Mouse (Mus musculus) liver, embryonic 14.5 days (tissue): ENCODE results near the gene Ddn. TPM values are rescaled to one million over a fixed set of nuclear protein-coding genes. Genes with fewer than 3 reads are reported as not detected.

Experiments
- ATAC-seq: fragments of 200-750 bp; cut with Nextera tagmentation; 2 replicates; pipeline ENCODE4 v1.8.0; 2017; ENCODE audit warnings: moderate number of reproducible peaks, mild to moderate bottlenecking, moderate library complexity; ENCODE audit not compliant: insufficient read depth
- DNase-seq, 3 experiments: peaks; one replicate each; pipeline ENCODE4 v3.0.0-alpha.2; 2012 to 2013; ENCODE audit warnings: low read depth in 3 of 3, low spot score in 3 of 3
- H3K27ac ChIP-seq: fragments of 300-500 bp; sonication (generic); 2 replicates; pipeline ENCODE4 v1.5.1; 2014; ENCODE audit warnings: moderate library complexity, mild to moderate bottlenecking, control low read depth, inconsistent platforms
- H3K27me3 ChIP-seq: fragments of 300-500 bp; sonication (generic); 2 replicates; pipeline ENCODE4 v1.6.1; 2014; ENCODE audit warnings: mild to moderate bottlenecking, low read length, moderate library complexity; ENCODE audit not compliant: control insufficient read depth, insufficient read depth
- H3K36me3 ChIP-seq: fragments of 300-500 bp; sonication (generic); replicated peaks from 2 replicates; pipeline ENCODE4 v1.6.1; 2014; ENCODE audit warnings: low read depth; ENCODE audit not compliant: control insufficient read depth, insufficient read depth
- H3K4me1 ChIP-seq, 2 experiments: fragments of 200-500 bp in 1 of 2; fragments of 300-500 bp in 1 of 2; sonication (generic) in 1 of 2; replicated peaks; 2 replicates each; pipeline ENCODE4 v1.6.1; 2012 to 2014; ENCODE audit warnings: antibody characterized with exemption in 1 of 2, inconsistent platforms in 1 of 2, low read length in 1 of 2; ENCODE audit not compliant: control insufficient read depth in 2 of 2, insufficient read depth in 2 of 2
- H3K4me2 ChIP-seq: fragments of 300-500 bp; sonication (generic); 2 replicates; pipeline ENCODE4 v1.6.1; 2014; ENCODE audit warnings: low read depth, mild to moderate bottlenecking, control low read depth, moderate library complexity
- H3K4me3 ChIP-seq, 2 experiments: fragments of 200-500 bp in 1 of 2; fragments of 300-500 bp in 1 of 2; sonication (generic) in 1 of 2; 2 replicates each; pipeline ENCODE4 v1.5.1; 2012 to 2014; ENCODE audit warnings: low read depth in 2 of 2, low read length in 2 of 2, mild to moderate bottlenecking in 2 of 2, control low read depth in 1 of 2, inconsistent platforms in 1 of 2, moderate library complexity in 1 of 2; ENCODE audit not compliant: insufficient read depth in 1 of 2
- H3K9ac ChIP-seq: fragments of 300-500 bp; sonication (generic); replicated peaks from 2 replicates; pipeline ENCODE4 v1.6.1; 2014; ENCODE audit warnings: mild to moderate bottlenecking, control low read depth, moderate library complexity
- H3K9me3 ChIP-seq: fragments of 300-500 bp; sonication (generic); 2 replicates; pipeline ENCODE4 v1.6.1; 2016; ENCODE audit warnings: low read length, mixed read lengths; ENCODE audit not compliant: control insufficient read depth
- CTCF ChIP-seq: IDR thresholded peaks from 2 replicates; pipeline ENCODE4 v1.5.1; 2016; ENCODE audit warnings: antibody characterized with exemption, low read depth, control low read depth
- EP300 ChIP-seq: IDR thresholded peaks from 2 replicates; pipeline ENCODE4 v1.6.1; 2016; ENCODE audit warnings: antibody characterized with exemption, low read depth
- WGBS: fragments of 180-500 bp; shearing (Covaris S2); extraction: QIAGEN DNeasy Blood & Tissue Kit; methylation state at CpG from one replicate; pipeline ENCODE4 v1.1.7; 2014; ENCODE audit not compliant: insufficient replicate concordance; 5-methylcytosine and 5-hydroxymethylcytosine counted together
- polyA plus RNA-seq, 2 experiments: library from polyadenylated mRNA; depleted of rRNA in 1 of 2; stranded (reverse) in 1 of 2; unstranded in 1 of 2; fragments of >200 nt; fragmentation: Nextera tagmentation in 1 of 2; extraction: Ambion mirVana in 1 of 2; gene quantifications; 2 replicates each; pipeline versions ENCODE4 v1.2.1 to v1.2.3; 2012 to 2014

Ddn gene
- polyA plus RNA-seq, 2 experiments = 0.03 TPM; not detected in 1

GRCm38 (mm10) chr15:98805324-98806040 is 3.8 kb downstream of the Ddn start:
- ATAC-seq = no peak
- no peak for DNase-seq
- H3K4me1 ChIP-seq = no peaks in the 10 kb centered on the region; a peak in 1 of 4 replicates
- H3K9me3 ChIP-seq = no peaks in the 10 kb centered on the region
- TF ChIP-seq EP300 = no peak
- TF ChIP-seq CTCF = peak; percentile 74
- no peaks in the 10 kb centered on the region for H3K36me3 ChIP-seq
- H3K4me2 ChIP-seq = peak overlapping the region; percentile 56
- no peak overlapping the region for H3K27ac ChIP-seq
- H3K4me3 ChIP-seq = peak overlapping the region in 1 of 2 experiments; percentile 34; a peak in 2 of 4 replicates
- under 1% methylated on average over 64 of the region's 64 CpGs for WGBS
- no peak overlapping the region for H3K9ac ChIP-seq
- H3K27me3 ChIP-seq = peaks cover 95% of the 10 kb centered on the region

- peak in 1 of 3 experiments; percentile 54 for DNase-seq
- Histone ChIP-seq H3K4me1 (no peaks in the 10 kb centered on the region; a peak in 1 of 4 replicates), H3K36me3 (no peaks in the 10 kb centered on the region), H3K27me3 (peaks cover 99% of the 10 kb centered on the region), H3K4me2 (peak overlapping the region; percentile 13; the same call in 1 of the 2 replicates), H3K4me3 (no peak overlapping the region), H3K27ac (no peak overlapping the region), H3K9me3 (no peaks in the 10 kb centered on the region), H3K9ac (no peak overlapping the region)
- ATAC-seq = peak; percentile 21; the same call in 1 of the 2 replicates
- WGBS = under 1% methylated on average over 32 of the region's 32 CpGs
- TF ChIP-seq EP300 (no peak), CTCF (peak; percentile 89)
Measured at GRCm38 (mm10) chr15:98804054-98804453, 5.2 kb downstream of the Ddn start.

GRCm38 (mm10) chr15:98802926-98803325 is 6.4 kb downstream of the Ddn start:
- H3K4me1 ChIP-seq = no peaks in the 10 kb centered on the region; a peak in 1 of 4 replicates
- peaks cover 99% of the 10 kb centered on the region for H3K27me3 ChIP-seq
- H3K4me3 ChIP-seq = no peak overlapping the region
- H3K9ac ChIP-seq = no peak overlapping the region
- TF ChIP-seq EP300 (no peak), CTCF (no peak)
- WGBS = 4% methylated on average over 8 of the region's 8 CpGs
- no peaks in the 10 kb centered on the region for H3K36me3 ChIP-seq
- H3K9me3 ChIP-seq = no peaks in the 10 kb centered on the region
- H3K27ac ChIP-seq = no peak overlapping the region
- no peak for DNase-seq
- ATAC-seq = no peak
- no peak overlapping the region for H3K4me2 ChIP-seq

GRCm38 (mm10) chr15:98799396-98799795 is 9.9 kb downstream of the Ddn start:
- Histone ChIP-seq H3K4me1 (no peaks in the 10 kb centered on the region; a peak in 1 of 4 replicates), H3K4me3 (no peak overlapping the region), H3K9ac (no peak overlapping the region), H3K4me2 (no peak overlapping the region), H3K9me3 (no peaks in the 10 kb centered on the region), H3K27ac (no peak overlapping the region), H3K36me3 (no peaks in the 10 kb centered on the region), H3K27me3 (peaks cover 97% of the 10 kb centered on the region)
- ATAC-seq = no peak
- 11% methylated on average over 12 of the region's 12 CpGs for WGBS
- TF ChIP-seq EP300 (no peak), CTCF (peak; percentile 90)
- peak in 2 of 3 experiments; percentile 45 to 51 for DNase-seq

- no peak overlapping the region for H3K4me3 ChIP-seq
- no peak overlapping the region for H3K27ac ChIP-seq
- H3K4me2 ChIP-seq = no peak overlapping the region
- H3K27me3 ChIP-seq = peaks cover 97% of the 10 kb centered on the region
- H3K4me1 ChIP-seq = no peaks in the 10 kb centered on the region; a peak in 1 of 4 replicates
- H3K9me3 ChIP-seq = no peaks in the 10 kb centered on the region
- no peak for TF ChIP-seq CTCF
- WGBS = 32% methylated on average over 3 of the region's 3 CpGs
- ATAC-seq (no peak), DNase-seq (no peak)
- no peaks in the 10 kb centered on the region for H3K36me3 ChIP-seq
- no peak overlapping the region for H3K9ac ChIP-seq
Measured at GRCm38 (mm10) chr15:98798903-98799302, 10.4 kb downstream of the Ddn start.
